Mouse (Mus musculus): ENCODE results near the gene Slc44a3. TPM values are rescaled to one million over a fixed set of nuclear protein-coding genes. Genes with fewer than 3 reads are reported as not detected.

The Slc44a3 gene
- under 1 TPM; 0.32 to 0.74 TPM for total RNA-seq (2021)

GRCm38 (mm10) chr3:121532176-121532575 lies at the start of gene Slc44a3:
Gene Slc44a3, minus strand, starts transcription at chr3:121532404.
- intact Hi-C loops (cut with DNase I) = loop anchor here (10.0 kb wide), 2 partner anchors 227 to 603 kb away; no protein-coding TSS in a partner anchor
- DNase-seq = no peak

DNA sequence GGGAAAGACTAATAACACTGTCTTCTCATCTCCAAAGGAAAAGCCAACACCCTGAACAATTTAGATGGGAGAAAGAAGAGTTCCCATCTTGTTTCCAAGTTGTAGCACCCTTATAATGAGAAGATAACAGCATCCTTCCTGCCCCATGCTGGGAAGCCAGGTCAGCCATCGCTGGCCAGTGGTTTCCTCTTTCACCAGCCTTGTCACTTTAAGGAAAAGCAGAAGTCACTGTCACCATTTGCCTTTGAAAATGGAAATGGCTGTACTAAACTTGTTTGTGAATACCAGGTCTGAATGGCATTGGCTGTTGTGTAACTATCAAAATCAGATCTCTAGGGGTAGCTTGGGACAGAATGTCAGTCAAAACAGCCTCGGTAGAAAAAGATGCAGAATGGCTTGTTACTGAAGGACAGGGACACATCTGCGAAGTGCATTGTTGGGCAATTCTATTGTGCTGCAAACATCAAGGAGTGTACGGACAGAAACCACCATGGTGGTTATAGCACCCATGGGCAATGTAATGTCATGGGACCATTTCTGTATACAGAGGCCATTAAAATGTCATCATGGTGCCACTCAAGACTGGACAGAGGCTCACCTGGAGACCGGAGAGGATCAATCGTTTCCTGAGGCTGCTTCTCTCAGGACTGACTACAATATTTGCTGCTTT lies 47.8 kb upstream of the Slc44a3 start:
- intact Hi-C loops (cut with DNase I) = no loop called here
- DNase-seq = no peak

DNA sequence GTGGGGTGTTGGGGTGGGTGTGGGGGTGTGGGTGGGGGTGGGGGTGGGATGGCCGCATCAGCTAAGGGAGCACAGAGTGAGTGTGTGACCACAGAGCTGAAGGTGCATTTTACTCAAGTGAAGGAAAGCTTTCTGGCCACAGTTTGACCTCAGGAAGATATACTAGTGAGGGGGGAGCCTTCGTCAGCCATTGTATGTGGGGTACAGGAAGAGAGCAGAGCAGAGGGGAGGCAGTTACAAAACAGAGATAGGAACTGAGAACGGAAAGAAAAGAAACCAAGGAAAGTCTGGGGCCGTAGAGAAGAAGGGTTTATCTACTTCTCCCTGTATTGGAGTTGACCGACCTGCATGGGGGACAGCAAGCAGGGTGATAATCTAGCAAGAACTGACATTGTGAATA lies 47.2 kb upstream of the Slc44a3 start:
- DNase-seq = no peak
- intact Hi-C loops (cut with DNase I) = no loop called here

DNA sequence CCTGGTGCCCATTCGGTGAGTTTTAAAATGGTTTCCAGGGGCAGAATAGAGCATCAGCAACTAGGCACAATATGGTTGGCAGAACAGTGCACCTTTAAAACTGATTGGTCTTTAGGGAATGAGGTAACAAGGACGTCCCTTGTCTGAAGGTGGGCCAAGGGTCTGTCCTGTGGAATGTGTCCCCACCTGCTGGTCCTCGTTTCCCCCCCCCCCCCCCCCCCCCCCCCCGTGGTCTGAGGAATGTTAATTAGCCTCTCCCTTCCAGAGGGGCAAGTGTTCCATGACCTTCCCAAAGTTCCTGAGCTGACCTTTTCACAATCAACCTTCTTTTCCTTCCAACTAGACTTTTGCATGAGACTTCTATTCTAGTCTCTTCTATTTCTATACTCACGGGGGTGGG lies 46.5 kb upstream of the Slc44a3 start:
- intact Hi-C loops (cut with DNase I) = no loop called here
- no peak for DNase-seq

GRCm38 (mm10) chr3:121577641-121578040 lies 45.4 kb upstream of the Slc44a3 start:
- no peak for DNase-seq
- intact Hi-C loops (cut with DNase I) = no loop called here

DNA sequence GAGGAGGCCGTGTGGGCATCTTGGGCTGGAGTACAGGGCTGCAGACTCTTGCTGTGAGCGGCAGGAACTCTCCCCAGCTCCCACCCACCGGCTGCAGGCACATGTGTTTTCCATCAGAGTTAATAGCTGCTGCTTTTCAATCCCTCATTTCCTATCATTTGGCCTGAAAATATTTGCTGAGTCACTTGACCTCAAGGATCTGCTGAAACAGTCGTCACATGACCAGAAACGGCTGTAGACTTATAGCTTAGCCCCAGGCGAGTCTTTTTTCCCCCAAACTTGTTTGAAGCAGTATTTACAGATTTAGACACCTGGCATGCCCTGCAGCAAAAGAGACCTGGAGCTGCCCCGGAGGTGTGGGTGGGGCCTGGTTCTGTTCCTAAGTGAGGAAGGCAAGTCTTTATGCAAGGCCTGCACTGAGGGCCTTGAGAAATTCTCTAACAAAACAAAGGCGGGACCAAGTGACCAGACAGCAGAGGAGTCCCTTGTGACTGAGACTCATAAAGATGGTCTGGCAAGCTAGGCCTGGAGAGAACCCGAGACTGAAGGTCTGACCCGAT lies 44.9 kb upstream of the Slc44a3 start:
- intact Hi-C loops (cut with DNase I) = no loop called here
- peak; percentile 67 to 73 for DNase-seq

DNA sequence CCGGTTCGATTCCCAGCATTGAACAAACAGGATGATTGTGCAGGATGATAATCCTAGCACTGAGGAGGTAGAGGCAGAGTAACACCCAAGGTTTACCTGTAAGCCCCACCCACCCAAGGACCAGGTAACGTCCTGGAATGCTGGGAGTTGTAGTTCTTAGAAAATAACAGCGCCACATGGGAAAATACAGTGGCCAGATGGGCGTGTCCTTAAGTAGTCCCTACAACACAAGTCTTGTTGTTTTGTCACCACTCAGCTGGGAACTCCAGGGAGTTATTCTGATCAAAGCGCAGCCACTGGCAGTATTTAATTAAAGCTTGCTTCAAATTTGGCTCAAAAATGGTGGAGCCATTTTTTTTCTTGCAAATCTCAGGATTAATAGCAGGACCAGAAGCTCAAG lies 44.2 kb upstream of the Slc44a3 start:
- intact Hi-C loops (cut with DNase I) = no loop called here
- no peak for DNase-seq

DNA sequence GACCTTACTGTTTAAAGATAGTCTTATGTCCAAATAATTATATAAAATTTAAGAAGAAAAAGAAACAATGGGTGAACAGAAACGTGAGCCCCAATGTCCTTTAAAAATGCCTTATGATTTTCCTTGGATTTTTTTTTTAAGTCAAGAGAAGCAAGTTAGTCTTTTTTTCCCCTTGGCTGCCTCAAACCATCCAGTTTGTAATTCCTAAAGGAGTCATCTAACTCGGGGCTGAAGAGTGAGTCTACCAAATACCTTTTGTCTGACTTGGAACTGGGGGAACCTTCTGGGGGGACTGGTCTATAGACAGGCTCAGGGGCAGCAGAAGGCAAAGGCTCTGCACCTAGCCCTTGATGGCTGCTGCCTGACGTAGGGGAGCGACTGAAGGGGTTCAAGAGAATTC lies 42.2 kb upstream of the Slc44a3 start:
- no peak for DNase-seq
- intact Hi-C loops (cut with DNase I) = no loop called here

DNA sequence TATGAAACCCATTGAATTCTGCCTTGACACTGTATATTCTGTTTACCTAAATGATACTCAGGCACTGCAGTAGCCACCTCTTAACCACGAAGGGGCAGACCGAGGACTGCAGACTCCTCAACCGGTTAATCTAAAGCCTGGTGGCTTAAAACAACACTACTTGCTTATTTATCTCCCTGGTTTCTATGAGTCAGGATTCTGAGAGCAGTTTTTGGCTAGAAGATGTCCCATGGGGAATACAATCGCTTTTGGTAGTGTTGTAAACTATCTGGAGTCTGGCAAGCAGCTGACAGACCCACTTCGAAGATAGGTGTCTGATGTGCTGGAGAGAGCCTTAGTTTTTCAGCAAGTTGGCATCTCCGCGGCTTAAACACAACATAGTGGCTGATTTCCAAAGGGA lies 41.7 kb upstream of the Slc44a3 start:
- DNase-seq = peak; percentile 43 to 51
- intact Hi-C loops (cut with DNase I) = no loop called here

GRCm38 (mm10) chr3:121571491-121571890 lies 39.3 kb upstream of the Slc44a3 start:
- intact Hi-C loops (cut with DNase I) = no loop called here
- DNase-seq = no peak

GRCm38 (mm10) chr3:121570623-121571022 lies 38.4 kb upstream of the Slc44a3 start:
- intact Hi-C loops (cut with DNase I) = no loop called here

GRCm38 (mm10) chr3:121569767-121570166 lies 37.6 kb upstream of the Slc44a3 start:
- DNase-seq = no peak
- intact Hi-C loops (cut with DNase I) = no loop called here

More at GRCm38 (mm10) chr3:121570623-121571022, 38.4 kb upstream of the Slc44a3 start:
- DNase-seq = no peak

DNA sequence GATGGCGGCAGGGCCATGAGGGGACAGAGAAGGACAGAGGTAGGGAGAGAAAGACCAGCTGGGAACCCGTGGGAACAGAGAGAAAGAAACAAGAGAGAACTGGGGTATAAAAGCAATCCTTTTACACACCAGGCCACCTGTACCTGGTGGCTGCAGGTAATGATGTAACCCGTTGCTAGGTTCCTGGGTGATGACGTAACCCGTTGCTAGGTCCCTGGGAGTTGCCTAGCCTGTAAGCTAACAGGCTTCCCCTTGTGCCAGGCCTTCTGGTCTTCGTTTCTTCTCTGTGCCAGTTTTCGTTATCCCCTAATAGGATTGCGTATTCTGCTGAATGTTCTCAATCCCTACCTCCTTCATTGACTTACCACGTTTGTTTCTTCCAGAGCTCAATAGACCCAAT lies 36.8 kb upstream of the Slc44a3 start:
- DNase-seq = no peak
- intact Hi-C loops (cut with DNase I) = no loop called here

GRCm38 (mm10) chr3:121567904-121568303 lies 35.7 kb upstream of the Slc44a3 start:
- intact Hi-C loops (cut with DNase I) = no loop called here
- DNase-seq = no peak

- intact Hi-C loops (cut with DNase I) = no loop called here
- DNase-seq = no peak
Observed at GRCm38 (mm10) chr3:121567337-121567900, 35.2 kb upstream of the Slc44a3 start.

DNA sequence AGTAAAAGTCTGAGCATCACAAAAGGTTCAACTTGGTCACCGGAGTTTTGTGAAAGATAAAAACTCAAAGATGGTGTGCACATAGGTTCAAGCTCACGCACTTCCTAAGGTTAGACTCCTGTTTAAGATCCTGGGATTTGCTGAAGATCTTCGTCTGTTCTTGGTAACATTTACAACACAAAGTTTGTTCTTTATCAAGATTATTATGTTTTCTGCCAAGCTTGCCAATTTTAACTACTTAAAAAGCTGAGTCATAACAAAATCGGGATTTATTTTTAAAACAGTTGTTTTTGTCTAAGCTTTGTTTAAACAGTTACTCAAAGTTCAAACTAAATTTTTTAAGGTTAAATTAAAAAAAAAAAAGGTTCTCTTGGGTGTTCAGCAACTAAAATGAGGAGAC lies 34.7 kb upstream of the Slc44a3 start:
- intact Hi-C loops (cut with DNase I) = no loop called here
- no peak for DNase-seq

- intact Hi-C loops (cut with DNase I) = no loop called here
- no peak for DNase-seq
Observed at GRCm38 (mm10) chr3:121561803-121562202, 29.6 kb upstream of the Slc44a3 start.

DNA sequence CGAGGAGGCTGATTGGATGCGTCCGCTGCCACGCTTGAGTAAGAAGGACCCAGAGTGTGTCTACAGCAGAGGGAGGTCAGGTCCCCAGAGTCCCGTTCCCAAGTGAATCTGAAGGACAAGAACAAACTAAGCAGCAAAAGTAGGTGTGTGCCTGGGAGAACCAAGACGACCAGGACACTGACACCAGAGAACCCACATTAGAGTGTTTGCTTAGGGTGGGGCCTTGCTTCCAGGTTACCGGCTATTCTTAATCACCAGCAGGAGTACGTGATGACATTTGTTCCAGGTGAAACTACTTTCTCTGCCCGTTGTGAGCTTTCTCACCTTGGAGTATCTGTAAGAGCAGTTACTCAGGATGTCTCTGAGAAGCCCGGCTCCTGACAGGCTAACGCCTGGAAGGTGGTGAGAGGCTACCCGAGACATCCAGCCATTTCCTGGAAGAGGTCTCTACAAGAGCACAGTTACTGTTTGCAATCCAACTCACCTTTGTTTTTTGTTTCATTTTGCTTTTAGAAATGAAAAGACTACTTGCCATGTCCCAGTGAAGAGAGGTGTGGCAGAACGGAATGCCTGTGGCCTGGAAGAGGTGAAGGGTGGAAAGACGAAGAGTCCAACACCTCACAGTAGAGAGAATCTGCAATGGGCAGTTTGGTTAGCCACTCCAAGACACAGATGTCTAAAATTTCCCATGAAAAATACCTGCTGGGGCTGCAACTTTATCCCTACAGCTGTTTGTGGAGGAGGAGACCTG lies 28.1 kb upstream of the Slc44a3 start:
- intact Hi-C loops (cut with DNase I) = no loop called here

GRCm38 (mm10) chr3:121559406-121560114 lies 27.4 kb upstream of the Slc44a3 start:
- intact Hi-C loops (cut with DNase I) = no loop called here
- DNase-seq = no peak

More for the DNA sequence above, 28.1 kb upstream of the Slc44a3 start:
- DNase-seq = no peak

- intact Hi-C loops (cut with DNase I) = no loop called here
- no peak for DNase-seq
Observed at GRCm38 (mm10) chr3:121558861-121559260, 26.7 kb upstream of the Slc44a3 start.

- intact Hi-C loops (cut with DNase I) = no loop called here
Observed at GRCm38 (mm10) chr3:121556304-121556703, 24.1 kb upstream of the Slc44a3 start.

More at GRCm38 (mm10) chr3:121556304-121556703, 24.1 kb upstream of the Slc44a3 start:
- no peak for DNase-seq

Measured in heart, postnatal 10 days (tissue).